Mouse (Mus musculus) neural tube, embryonic 10.5 days (tissue): ENCODE results near the gene Pradc1.

Experiments used
- DNase-seq: peaks from one replicate; pipeline ENCODE4 v3.0.0-alpha.2; 2017; ENCODE audit warnings: low spot score; ENCODE audit errors: extremely low spot score

The Pradc1 gene

GRCm38 (mm10) chr6:85397165-85397564, 54.6 kb downstream of the Pradc1 start:
- no peak for DNase-seq
